Mouse (Mus musculus) cerebellum, adult 2 months (tissue): ENCODE measurements around the gene Ppil1. TPM values are rescaled to one million over a fixed set of nuclear protein-coding genes. Genes with fewer than 3 reads are reported as not detected.
"Not testable (repeated sequence)": the region's sequence is repeated elsewhere in the genome, so short reads cannot be mapped to it uniquely, and the experiment has no call there.

Experiments used
- DNase-seq, 2 experiments: peaks; one replicate each; pipeline ENCODE4 v3.0.0; 2021
- H3K27ac ChIP-seq: fragments of 200-500 bp; 2 replicates; pipeline ENCODE4 v1.5.1; 2012; ENCODE audit warnings: low read length, control low read depth, inconsistent platforms; ENCODE audit not compliant: insufficient read depth
- H3K27me3 ChIP-seq: fragments of 200-500 bp; 2 replicates; pipeline ENCODE4 v1.6.1; 2012; ENCODE audit warnings: inconsistent platforms, mild to moderate bottlenecking, low read length, moderate library complexity; ENCODE audit not compliant: control insufficient read depth, insufficient read depth
- H3K4me1 ChIP-seq: fragments of 200-500 bp; 2 replicates; pipeline ENCODE4 v1.6.1; 2011; ENCODE audit warnings: low read length; ENCODE audit not compliant: control insufficient read depth, insufficient read depth
- H3K4me3 ChIP-seq: fragments of 200-500 bp; replicated peaks from 2 replicates; pipeline ENCODE3; 2011; ENCODE audit warnings: mild to moderate bottlenecking, low read depth, low read length, control low read depth; ENCODE audit not compliant: insufficient read depth
- CTCF ChIP-seq: fragments of 200-500 bp; IDR thresholded peaks from 2 replicates; pipeline ENCODE4 v1.5.1; 2011; ENCODE audit warnings: low read depth, mild to moderate bottlenecking, control low read depth, low read length, moderate library complexity, borderline replicate concordance; ENCODE audit not compliant: insufficient read depth
- POLR2A ChIP-seq: fragments of 200-500 bp; IDR thresholded peaks from 2 replicates; pipeline ENCODE4 v1.6.1; 2011; ENCODE audit warnings: low read length, control low read depth, borderline replicate concordance; ENCODE audit not compliant: insufficient read depth
- WGBS: fragments of 180-500 bp; shearing (Covaris S2); methylation state at CpG from one replicate; pipeline ENCODE4 v1.1.7; 2018; 5-methylcytosine and 5-hydroxymethylcytosine counted together
- polyA plus RNA-seq: library from polyadenylated mRNA; depleted of rRNA; stranded (reverse); fragments of >200 nt; gene quantifications from 2 replicates; pipeline ENCODE4 v1.2.3, GENCODE M21; 2012

The Ppil1 gene
- polyA plus RNA-seq, 1 experiment = 25.3 TPM

- Histone ChIP-seq H3K27ac (no peak overlapping the region), H3K4me3 (no peak overlapping the region), H3K27me3 (no peaks in the 10 kb centered on the region), H3K4me1 (no peaks in the 10 kb centered on the region)
- WGBS = 60% methylated on average over 11 of the region's 11 CpGs
- no peak for DNase-seq
- TF ChIP-seq CTCF (no peak), POLR2A (no peak)
Observed at GRCm38 (mm10) chr17:29273889-29274288, 9.9 kb upstream of the Ppil1 start.

- H3K27me3 ChIP-seq = no peaks in the 10 kb centered on the region
- no peaks in the 10 kb centered on the region for H3K4me1 ChIP-seq
- no peak for DNase-seq
- 83% methylated on average over 7 of the region's 7 CpGs for WGBS
- H3K27ac ChIP-seq = no peak overlapping the region
- H3K4me3 ChIP-seq = no peak overlapping the region
- no peak for TF ChIP-seq CTCF
- TF ChIP-seq POLR2A = no peak
Observed at GRCm38 (mm10) chr17:29273156-29273555, 9.2 kb upstream of the Ppil1 start.

GRCm38 (mm10) chr17:29270148-29270698 is 6.2 kb upstream of the Ppil1 start:
- WGBS = 90% methylated on average over 9 of the region's 9 CpGs
- no peak for TF ChIP-seq POLR2A
- no peak for TF ChIP-seq CTCF

GRCm38 (mm10) chr17:29269349-29269706 is 5.3 kb upstream of the Ppil1 start:
- peak overlapping the region; percentile 63; the same call in 1 of the 2 replicates for H3K27ac ChIP-seq

More at GRCm38 (mm10) chr17:29270148-29270698, 6.2 kb upstream of the Ppil1 start:
- H3K27ac ChIP-seq = no peak overlapping the region
- no peak for DNase-seq
- no peak overlapping the region for H3K4me3 ChIP-seq
- no peaks in the 10 kb centered on the region for H3K27me3 ChIP-seq
- no peaks in the 10 kb centered on the region for H3K4me1 ChIP-seq

GRCm38 (mm10) chr17:29268682-29269348 is 4.8 kb upstream of the Ppil1 start, which contains the start of gene BC004004:
Gene BC004004 (plus strand): TSS chr17:29268788.
- Histone ChIP-seq H3K4me3 (peak within 1 kb of the TSS; percentile 75), H3K27ac (peak within 1 kb of the TSS; percentile 63)

More at GRCm38 (mm10) chr17:29269349-29269706, 5.3 kb upstream of the Ppil1 start:
- Histone ChIP-seq H3K4me1 (no peaks in the 10 kb centered on the region), H3K4me3 (peak overlapping the region; percentile 75), H3K27me3 (no peaks in the 10 kb centered on the region)
- no peak for DNase-seq
- 2% methylated on average over 10 of the region's 10 CpGs for WGBS
- TF ChIP-seq POLR2A (no peak), CTCF (no peak)

GRCm38 (mm10) chr17:29267931-29268681 is 4.1 kb upstream of the Ppil1 start:
- 56% methylated on average over 6 of the region's 6 CpGs for WGBS
- no peak overlapping the region; the same call in 1 of the 2 replicates for H3K27ac ChIP-seq
- TF ChIP-seq CTCF = no peak
- no peak for TF ChIP-seq POLR2A

More at GRCm38 (mm10) chr17:29268682-29269348, 4.8 kb upstream of the Ppil1 start, which contains the start of gene BC004004:
- peak; percentile 96 to 97 for DNase-seq
- H3K27me3 ChIP-seq = no peaks in the 10 kb centered on the region
- TF ChIP-seq POLR2A (peak; percentile 39; the same call in 1 of the 2 replicates), CTCF (peak; percentile 68)
- H3K4me1 ChIP-seq = no peaks in the 10 kb centered on the region
- WGBS = under 1% methylated on average over 62 of the region's 63 CpGs

GRCm38 (mm10) chr17:29267040-29267439 is 3.1 kb upstream of the Ppil1 start:
- not testable (repeated sequence) for DNase-seq, H3K27ac ChIP-seq, H3K4me3 ChIP-seq, H3K27me3 ChIP-seq, H3K4me1 ChIP-seq
- WGBS = 92% methylated on average over 2 of the region's 2 CpGs

More at GRCm38 (mm10) chr17:29267931-29268681, 4.1 kb upstream of the Ppil1 start:
- H3K4me3 ChIP-seq = peak overlapping the region; percentile 39
- no peak for DNase-seq
- H3K4me1 ChIP-seq = no peaks in the 10 kb centered on the region
- H3K27me3 ChIP-seq = no peaks in the 10 kb centered on the region

GRCm38 (mm10) chr17:29264760-29265159 is 774 bp upstream of the Ppil1 start:
- no peak overlapping the region; the same call in 1 of the 2 replicates for H3K27ac ChIP-seq
- no peak for DNase-seq
- TF ChIP-seq POLR2A (no peak), CTCF (no peak)

More at GRCm38 (mm10) chr17:29264760-29265159, 774 bp upstream of the Ppil1 start:
- WGBS = 88% methylated on average over 5 of the region's 5 CpGs
- 0 out of 2 replicates have a peak, but pooled peaks cover 6% of the 10 kb centered on the region for H3K4me1 ChIP-seq
- no peak overlapping the region for H3K4me3 ChIP-seq
- H3K27me3 ChIP-seq = no peaks in the 10 kb centered on the region
